Mouse (Mus musculus) B cell, adult 2 months (primary cell): ENCODE data around the gene Mettl11b.
"Not testable (repeated sequence)": the region's sequence is repeated elsewhere in the genome, so short reads cannot be mapped to it uniquely, and the experiment has no call there.

Experiments
- DNase-seq, 2 experiments: peaks; one replicate each; pipeline ENCODE4 v3.0.0; 2022

Mettl11b gene

GRCm38 (mm10) chr1:163725106-163725759 lies at the start of gene Mettl11b:
Gene Mettl11b (minus strand): TSS chr1:163725232.
- no peak for DNase-seq

- no peak for DNase-seq
Measured at GRCm38 (mm10) chr1:163757462-163758207, 32.6 kb upstream of the Mettl11b start.

- no peak for DNase-seq
Measured at GRCm38 (mm10) chr1:163751360-163751992, 26.4 kb upstream of the Mettl11b start.

- no peak for DNase-seq
Measured at GRCm38 (mm10) chr1:163737239-163737533, 12.2 kb upstream of the Mettl11b start.

GRCm38 (mm10) chr1:163736441-163737238 lies 11.6 kb upstream of the Mettl11b start:
- no peak for DNase-seq

- DNase-seq: not testable (repeated sequence)
Measured at GRCm38 (mm10) chr1:163731166-163731565, 6.1 kb upstream of the Mettl11b start.

- DNase-seq: no peak
Measured at GRCm38 (mm10) chr1:163723913-163724312, 1.1 kb downstream of the Mettl11b start.

GRCm38 (mm10) chr1:163708618-163709017 lies 16.4 kb downstream of the Mettl11b start:
- no peak for DNase-seq

- DNase-seq: no peak
Measured at GRCm38 (mm10) chr1:163700571-163700970, 24.5 kb downstream of the Mettl11b start.

GRCm38 (mm10) chr1:163699702-163700101 lies 25.3 kb downstream of the Mettl11b start:
- no peak for DNase-seq

GRCm38 (mm10) chr1:163691860-163692259 lies 33.2 kb downstream of the Mettl11b start:
- no peak for DNase-seq

GRCm38 (mm10) chr1:163682935-163683430 lies 42.0 kb downstream of the Mettl11b start:
- DNase-seq: no peak

- DNase-seq: no peak
Measured at GRCm38 (mm10) chr1:163682127-163682526, 42.9 kb downstream of the Mettl11b start.

GRCm38 (mm10) chr1:163672866-163673265 lies 52.2 kb downstream of the Mettl11b start:
- no peak for DNase-seq

GRCm38 (mm10) chr1:163671326-163671725 lies 53.7 kb downstream of the Mettl11b start:
- no peak for DNase-seq

- no peak for DNase-seq
Measured at GRCm38 (mm10) chr1:163670702-163671101, 54.3 kb downstream of the Mettl11b start.

- DNase-seq: no peak
Measured at GRCm38 (mm10) chr1:163669936-163670335, 55.1 kb downstream of the Mettl11b start.

GRCm38 (mm10) chr1:163662416-163662815 lies 62.6 kb downstream of the Mettl11b start:
- no peak for DNase-seq

GRCm38 (mm10) chr1:163658535-163658928 lies 66.5 kb downstream of the Mettl11b start:
- DNase-seq: no peak

- no peak for DNase-seq
Measured at GRCm38 (mm10) chr1:163657766-163658534, 67.1 kb downstream of the Mettl11b start.

GRCm38 (mm10) chr1:163657056-163657455 lies 68.0 kb downstream of the Mettl11b start:
- DNase-seq: no peak

- DNase-seq: no peak
Measured at GRCm38 (mm10) chr1:163656432-163656831, 68.6 kb downstream of the Mettl11b start.
